Mouse (Mus musculus): ENCODE data around the gene Gtf2i. TPM values are rescaled to one million over a fixed set of nuclear protein-coding genes. Genes with fewer than 3 reads are reported as not detected.

The Gtf2i gene
- total and polyA plus RNA-seq, 2 experiments from 2014 or later: 77.2 to 96.4 TPM

- no peak overlapping the region for H3K4me2 ChIP-seq (ENCODE audit: low read depth, low read length, poor library complexity, severe bottlenecking)
- H3K27ac ChIP-seq (ENCODE audit: low read depth, low read length): no peak overlapping the region
- H3K4me3 ChIP-seq (ENCODE audit: low read depth, low read length): no peak overlapping the region
- 0 out of 2 replicates have a peak, but pooled peaks cover 3% of the 10 kb centered on the region for H3K4me1 ChIP-seq (ENCODE audit: insufficient read depth, low read length)
- no peaks in the 10 kb centered on the region for H3K9me3 ChIP-seq (ENCODE audit: low read length)
- H3K9ac ChIP-seq (replicated peaks; ENCODE audit: low read length, poor library complexity, severe bottlenecking): no peak overlapping the region
- no peak for ATAC-seq (ENCODE audit: low FRiP score)
- no peak for TF ChIP-seq CTCF (IDR thresholded peaks at IDR 0.05)
- DNase-seq (ENCODE audit: low spot score): no peak
- 81% methylated on average over 30 of the region's 30 CpGs for WGBS
- no peaks in the 10 kb centered on the region for H3K36me3 ChIP-seq (ENCODE audit: insufficient read depth, low read length)
- peaks cover 4% of the 10 kb centered on the region; the same call in 1 of the 2 replicates for H3K27me3 ChIP-seq (ENCODE audit: insufficient read depth, low read length)
Measured at GRCm38 (mm10) chr5:134225110-134225901, 89.3 kb downstream of the Gtf2i start.

GRCm38 (mm10) chr5:134221708-134222150 lies 92.8 kb downstream of the Gtf2i start:
- ATAC-seq (ENCODE audit: low FRiP score) (peak; percentile 16; the same call in 1 of the 2 replicates), DNase-seq (ENCODE audit: low spot score) (no peak)
- Histone ChIP-seq H3K4me1 (ENCODE audit: insufficient read depth, low read length) (0 out of 2 replicates have a peak, but pooled peaks cover 3% of the 10 kb centered on the region), H3K36me3 (ENCODE audit: insufficient read depth, low read length) (peaks cover under 1% of the 10 kb centered on the region; the same call in 1 of the 2 replicates), H3K27me3 (ENCODE audit: insufficient read depth, low read length) (peaks cover 4% of the 10 kb centered on the region; the same call in 1 of the 2 replicates), H3K4me3 (ENCODE audit: low read depth, low read length) (peak overlapping the region; percentile 34), H3K4me2 (ENCODE audit: low read depth, low read length, poor library complexity, severe bottlenecking) (peak overlapping the region; percentile 60), H3K9me3 (ENCODE audit: low read length) (no peaks in the 10 kb centered on the region), H3K27ac (ENCODE audit: low read depth, low read length) (no peak overlapping the region), H3K9ac (replicated peaks; ENCODE audit: low read length, poor library complexity, severe bottlenecking) (peak overlapping the region; percentile 61)
- no peak for TF ChIP-seq CTCF (IDR thresholded peaks at IDR 0.05)
- WGBS: 2% methylated on average over 33 of the region's 36 CpGs

GRCm38 (mm10) chr5:134221278-134221677 lies 93.3 kb downstream of the Gtf2i start:
- no peak for TF ChIP-seq CTCF (IDR thresholded peaks at IDR 0.05)
- H3K4me3 ChIP-seq (ENCODE audit: low read depth, low read length): peak overlapping the region; percentile 34; the same call in 1 of the 2 replicates

GRCm38 (mm10) chr5:134217900-134218299 lies 96.7 kb downstream of the Gtf2i start:
- Histone ChIP-seq H3K27me3 (ENCODE audit: insufficient read depth, low read length) (peaks cover 4% of the 10 kb centered on the region; the same call in 1 of the 2 replicates), H3K36me3 (ENCODE audit: insufficient read depth, low read length) (peaks cover 19% of the 10 kb centered on the region), H3K4me3 (ENCODE audit: low read depth, low read length) (no peak overlapping the region), H3K9me3 (ENCODE audit: low read length) (no peaks in the 10 kb centered on the region), H3K4me1 (ENCODE audit: insufficient read depth, low read length) (0 out of 2 replicates have a peak, but pooled peaks cover 3% of the 10 kb centered on the region), H3K9ac (replicated peaks; ENCODE audit: low read length, poor library complexity, severe bottlenecking) (no peak overlapping the region), H3K4me2 (ENCODE audit: low read depth, low read length, poor library complexity, severe bottlenecking) (no peak overlapping the region), H3K27ac (ENCODE audit: low read depth, low read length) (no peak overlapping the region)
- ATAC-seq (ENCODE audit: low FRiP score) (no peak), DNase-seq (ENCODE audit: low spot score) (no peak)
- TF ChIP-seq CTCF (IDR thresholded peaks at IDR 0.05): no peak
- 92% methylated on average over 7 of the region's 7 CpGs for WGBS

More at GRCm38 (mm10) chr5:134221278-134221677, 93.3 kb downstream of the Gtf2i start:
- peaks cover 4% of the 10 kb centered on the region; the same call in 1 of the 2 replicates for H3K27me3 ChIP-seq (ENCODE audit: insufficient read depth, low read length)
- no peak for DNase-seq (ENCODE audit: low spot score)
- peak overlapping the region; percentile 60 for H3K4me2 ChIP-seq (ENCODE audit: low read depth, low read length, poor library complexity, severe bottlenecking)
- WGBS: 50% methylated on average over 4 of the region's 4 CpGs
- H3K9ac ChIP-seq (replicated peaks; ENCODE audit: low read length, poor library complexity, severe bottlenecking): no peak overlapping the region
- no peak for ATAC-seq (ENCODE audit: low FRiP score)
- no peaks in the 10 kb centered on the region for H3K9me3 ChIP-seq (ENCODE audit: low read length)
- peaks cover 5% of the 10 kb centered on the region; the same call in 1 of the 2 replicates for H3K36me3 ChIP-seq (ENCODE audit: insufficient read depth, low read length)
- no peak overlapping the region for H3K27ac ChIP-seq (ENCODE audit: low read depth, low read length)
- 0 out of 2 replicates have a peak, but pooled peaks cover 3% of the 10 kb centered on the region for H3K4me1 ChIP-seq (ENCODE audit: insufficient read depth, low read length)

GRCm38 (mm10) chr5:134214021-134214806 lies 100.3 kb downstream of the Gtf2i start:
- Histone ChIP-seq H3K36me3 (ENCODE audit: insufficient read depth, low read length) (peaks cover 25% of the 10 kb centered on the region), H3K27me3 (ENCODE audit: insufficient read depth, low read length) (no peaks in the 10 kb centered on the region), H3K9ac (replicated peaks; ENCODE audit: low read length, poor library complexity, severe bottlenecking) (no peak overlapping the region), H3K4me2 (ENCODE audit: low read depth, low read length, poor library complexity, severe bottlenecking) (no peak overlapping the region), H3K4me1 (ENCODE audit: insufficient read depth, low read length) (no peaks in the 10 kb centered on the region), H3K4me3 (ENCODE audit: low read depth, low read length) (no peak overlapping the region), H3K9me3 (ENCODE audit: low read length) (no peaks in the 10 kb centered on the region), H3K27ac (ENCODE audit: low read depth, low read length) (no peak overlapping the region)
- DNase-seq (ENCODE audit: low spot score): peak; percentile 41
- TF ChIP-seq CTCF (IDR thresholded peaks at IDR 0.05): no peak
- ATAC-seq (ENCODE audit: low FRiP score): no peak
- WGBS: 77% methylated on average over 12 of the region's 12 CpGs
